Mouse (Mus musculus): ENCODE data around the gene Tgoln1. TPM values are rescaled to one million over a fixed set of nuclear protein-coding genes. Genes with fewer than 3 reads are reported as not detected.

Tgoln1 gene
- polyA plus RNA-seq, 1 experiment from 2014 or later = 47.1 TPM

- Histone ChIP-seq H3K9ac (replicated peaks; ENCODE audit: low read length) (no peak overlapping the region), H3K4me3 (replicated peaks; ENCODE audit: low read depth, low read length) (no peak overlapping the region), H3K9me3 (ENCODE audit: control insufficient read depth, low read length) (no peaks in the 10 kb centered on the region), H3K36me3 (ENCODE audit: control insufficient read depth, insufficient read depth, low read length) (peaks cover 35% of the 10 kb centered on the region), H3K27me3 (ENCODE audit: control insufficient read depth, insufficient read depth, low read length) (no peaks in the 10 kb centered on the region), H3K4me1 (ENCODE audit: control insufficient read depth, insufficient read depth, low read length) (peaks cover under 1% of the 10 kb centered on the region; the same call in 1 of the 2 replicates), H3K4me2 (ENCODE audit: low read length) (no peak overlapping the region), H3K27ac (replicated peaks; ENCODE audit: low read depth, low read length) (no peak overlapping the region)
- DNase-seq = no peak
- WGBS = 92% methylated on average over 2 of the region's 2 CpGs
- ATAC-seq (ENCODE audit: low FRiP score, low TSS enrichment) = no peak
Observed at GRCm38 (mm10) chr6:72604066-72604465, 12.7 kb downstream of the Tgoln1 start.

GRCm38 (mm10) chr6:72601732-72602131, 15.1 kb downstream of the Tgoln1 start:
- Histone ChIP-seq H3K27me3 (ENCODE audit: control insufficient read depth, insufficient read depth, low read length) (no peaks in the 10 kb centered on the region), H3K27ac (replicated peaks; ENCODE audit: low read depth, low read length) (no peak overlapping the region), H3K4me1 (ENCODE audit: control insufficient read depth, insufficient read depth, low read length) (peaks cover 13% of the 10 kb centered on the region; the same call in 1 of the 2 replicates), H3K9me3 (ENCODE audit: control insufficient read depth, low read length) (no peaks in the 10 kb centered on the region), H3K4me2 (ENCODE audit: low read length) (no peak overlapping the region), H3K36me3 (ENCODE audit: control insufficient read depth, insufficient read depth, low read length) (peaks cover 16% of the 10 kb centered on the region), H3K9ac (replicated peaks; ENCODE audit: low read length) (no peak overlapping the region), H3K4me3 (replicated peaks; ENCODE audit: low read depth, low read length) (no peak overlapping the region)
- ATAC-seq (ENCODE audit: low FRiP score, low TSS enrichment) = no peak
- 64% methylated on average over 1 of the region's 1 CpGs for WGBS
- peak; percentile 78 for DNase-seq

GRCm38 (mm10) chr6:72600771-72601170, 16.0 kb downstream of the Tgoln1 start:
- peaks cover 6% of the 10 kb centered on the region for H3K36me3 ChIP-seq (ENCODE audit: control insufficient read depth, insufficient read depth, low read length)
- 87% methylated on average over 12 of the region's 12 CpGs for WGBS
- no peak overlapping the region for H3K4me2 ChIP-seq (ENCODE audit: low read length)
- no peak overlapping the region for H3K9ac ChIP-seq (replicated peaks; ENCODE audit: low read length)
- H3K27ac ChIP-seq (replicated peaks; ENCODE audit: low read depth, low read length) = no peak overlapping the region
- H3K4me3 ChIP-seq (replicated peaks; ENCODE audit: low read depth, low read length) = no peak overlapping the region
- DNase-seq = no peak
- H3K9me3 ChIP-seq (ENCODE audit: control insufficient read depth, low read length) = no peaks in the 10 kb centered on the region
- H3K4me1 ChIP-seq (ENCODE audit: control insufficient read depth, insufficient read depth, low read length) = peaks cover 13% of the 10 kb centered on the region; the same call in 1 of the 2 replicates
- no peaks in the 10 kb centered on the region for H3K27me3 ChIP-seq (ENCODE audit: control insufficient read depth, insufficient read depth, low read length)
- ATAC-seq (ENCODE audit: low FRiP score, low TSS enrichment) = no peak

GRCm38 (mm10) chr6:72600216-72600615, 16.6 kb downstream of the Tgoln1 start:
- Histone ChIP-seq H3K27ac (replicated peaks; ENCODE audit: low read depth, low read length) (no peak overlapping the region), H3K36me3 (ENCODE audit: control insufficient read depth, insufficient read depth, low read length) (peaks cover 3% of the 10 kb centered on the region; the same call in 1 of the 2 replicates), H3K27me3 (ENCODE audit: control insufficient read depth, insufficient read depth, low read length) (no peaks in the 10 kb centered on the region), H3K9ac (replicated peaks; ENCODE audit: low read length) (no peak overlapping the region), H3K4me1 (ENCODE audit: control insufficient read depth, insufficient read depth, low read length) (peaks cover 13% of the 10 kb centered on the region; the same call in 1 of the 2 replicates), H3K9me3 (ENCODE audit: control insufficient read depth, low read length) (no peaks in the 10 kb centered on the region), H3K4me2 (ENCODE audit: low read length) (no peak overlapping the region), H3K4me3 (replicated peaks; ENCODE audit: low read depth, low read length) (no peak overlapping the region)
- DNase-seq (no peak), ATAC-seq (ENCODE audit: low FRiP score, low TSS enrichment) (no peak)
- WGBS = 78% methylated on average over 6 of the region's 6 CpGs

- H3K9me3 ChIP-seq (ENCODE audit: control insufficient read depth, low read length) = no peaks in the 10 kb centered on the region
- H3K27me3 ChIP-seq (ENCODE audit: control insufficient read depth, insufficient read depth, low read length) = no peaks in the 10 kb centered on the region
- peak overlapping the region; percentile 58 for H3K4me2 ChIP-seq (ENCODE audit: low read length)
- no peak for ATAC-seq (ENCODE audit: low FRiP score, low TSS enrichment)
- 51% methylated on average over 12 of the region's 12 CpGs for WGBS
- H3K27ac ChIP-seq (replicated peaks; ENCODE audit: low read depth, low read length) = peak overlapping the region; percentile 46
- peak overlapping the region; percentile 61 for H3K4me3 ChIP-seq (replicated peaks; ENCODE audit: low read depth, low read length)
- H3K4me1 ChIP-seq (ENCODE audit: control insufficient read depth, insufficient read depth, low read length) = peaks cover 13% of the 10 kb centered on the region; the same call in 1 of the 2 replicates
- H3K9ac ChIP-seq (replicated peaks; ENCODE audit: low read length) = peak overlapping the region; percentile 69
- no peaks in the 10 kb centered on the region for H3K36me3 ChIP-seq (ENCODE audit: control insufficient read depth, insufficient read depth, low read length)
- peak; percentile 48 for DNase-seq
Observed at GRCm38 (mm10) chr6:72598791-72599557, 17.8 kb downstream of the Tgoln1 start.

GRCm38 (mm10) chr6:72597956-72598753, 18.6 kb downstream of the Tgoln1 start, which contains the start of the genes Elmod3 and Retsat:
Gene Elmod3 (minus strand): TSS chr6:72598413.
Gene Retsat (plus strand): TSS chr6:72598475.
- H3K9ac ChIP-seq (replicated peaks; ENCODE audit: low read length) = peak within 1 kb of the TSS; percentile 69
- H3K36me3 ChIP-seq (ENCODE audit: control insufficient read depth, insufficient read depth, low read length) = no peaks in the 10 kb centered on the region
- peak within 1 kb of the TSS; percentile 61 for H3K4me3 ChIP-seq (replicated peaks; ENCODE audit: low read depth, low read length)
- peak within 1 kb of the TSS; percentile 46 for H3K27ac ChIP-seq (replicated peaks; ENCODE audit: low read depth, low read length)
- DNase-seq = peak; percentile 95
- no peaks in the 10 kb centered on the region for H3K27me3 ChIP-seq (ENCODE audit: control insufficient read depth, insufficient read depth, low read length)
- H3K4me2 ChIP-seq (ENCODE audit: low read length) = peak within 1 kb of the TSS; percentile 58
- peak; percentile 90 for ATAC-seq (ENCODE audit: low FRiP score, low TSS enrichment)
- peaks cover 13% of the 10 kb centered on the region; the same call in 1 of the 2 replicates for H3K4me1 ChIP-seq (ENCODE audit: control insufficient read depth, insufficient read depth, low read length)
- 1% methylated on average over 38 of the region's 38 CpGs for WGBS
- no peaks in the 10 kb centered on the region for H3K9me3 ChIP-seq (ENCODE audit: control insufficient read depth, low read length)

- ATAC-seq (ENCODE audit: low FRiP score, low TSS enrichment) = no peak
- Histone ChIP-seq H3K4me2 (ENCODE audit: low read length) (peak overlapping the region; percentile 58), H3K9me3 (ENCODE audit: control insufficient read depth, low read length) (no peaks in the 10 kb centered on the region), H3K27ac (replicated peaks; ENCODE audit: low read depth, low read length) (no peak overlapping the region), H3K4me3 (replicated peaks; ENCODE audit: low read depth, low read length) (peak overlapping the region; percentile 61), H3K4me1 (ENCODE audit: control insufficient read depth, insufficient read depth, low read length) (peaks cover 13% of the 10 kb centered on the region; the same call in 1 of the 2 replicates), H3K27me3 (ENCODE audit: control insufficient read depth, insufficient read depth, low read length) (no peaks in the 10 kb centered on the region), H3K36me3 (ENCODE audit: control insufficient read depth, insufficient read depth, low read length) (no peaks in the 10 kb centered on the region), H3K9ac (replicated peaks; ENCODE audit: low read length) (peak overlapping the region; percentile 69)
- peak; percentile 2 for DNase-seq
- 47% methylated on average over 13 of the region's 13 CpGs for WGBS
Observed at GRCm38 (mm10) chr6:72597083-72597874, 19.5 kb downstream of the Tgoln1 start.

GRCm38 (mm10) chr6:72593914-72594313, 22.9 kb downstream of the Tgoln1 start:
- Histone ChIP-seq H3K9me3 (ENCODE audit: control insufficient read depth, low read length) (no peaks in the 10 kb centered on the region), H3K9ac (replicated peaks; ENCODE audit: low read length) (no peak overlapping the region), H3K4me3 (replicated peaks; ENCODE audit: low read depth, low read length) (no peak overlapping the region), H3K27ac (replicated peaks; ENCODE audit: low read depth, low read length) (no peak overlapping the region), H3K27me3 (ENCODE audit: control insufficient read depth, insufficient read depth, low read length) (no peaks in the 10 kb centered on the region), H3K4me1 (ENCODE audit: control insufficient read depth, insufficient read depth, low read length) (peaks cover 12% of the 10 kb centered on the region; the same call in 1 of the 2 replicates), H3K4me2 (ENCODE audit: low read length) (no peak overlapping the region), H3K36me3 (ENCODE audit: control insufficient read depth, insufficient read depth, low read length) (no peaks in the 10 kb centered on the region)
- WGBS = 73% methylated on average over 5 of the region's 5 CpGs
- DNase-seq (no peak), ATAC-seq (ENCODE audit: low FRiP score, low TSS enrichment) (no peak)
